24 mouse cellular contexts compared by ENCODE assay signal in the genomic region with DNA sequence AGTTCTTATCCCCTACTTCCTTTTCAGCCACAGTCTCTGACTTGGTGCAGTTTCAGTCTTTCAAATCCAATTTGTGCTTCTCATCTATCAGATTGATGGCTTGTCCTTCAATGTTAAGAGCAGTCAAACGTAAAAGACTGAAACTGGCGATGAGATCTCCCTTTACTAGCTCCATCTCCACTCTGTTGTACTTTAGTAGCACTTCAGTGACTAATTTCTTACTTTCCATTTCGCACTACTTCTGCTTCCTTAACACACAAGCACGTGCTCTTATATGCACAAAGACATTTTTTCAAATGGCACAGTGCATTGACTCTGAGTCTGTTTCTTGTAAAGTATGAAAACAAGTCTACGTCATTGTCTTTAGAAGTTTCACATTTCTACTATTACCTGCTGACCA.
DNase-seq lines count a peak whose midpoint lies in the region; ATAC-seq and TF ChIP-seq lines count a peak whose summit lies in the region.
"Had no signal": no experiment of that assay in that cellular context is flagged by ENCODE, and none has a peak within 500 bp of the region (broad histone marks: within the 10 kb centered on the region; RNA-seq: fewer than 3 reads in every experiment).

No protein-coding gene starts in this region.

- ATAC-seq in hindbrain, postnatal 0 days = no peak
- no peak for ATAC-seq in hindbrain, embryonic 14.5 days (ENCODE audit: low FRiP score)
- ATAC-seq: activated CD4-positive, CD25-positive, alpha-beta regulatory T cell, adult 4 months; forebrain, embryonic 14.5 days; forebrain, embryonic 16.5 days; Patski had no signal

- H3K4me3 ChIP-seq in hindbrain, postnatal 0 days (ENCODE audit: low read length) = no peak overlapping the region
- H3K4me3 ChIP-seq in hindbrain, embryonic 14.5 days (replicated peaks; ENCODE audit: low read length) = no peak overlapping the region
- no peak overlapping the region for H3K4me3 ChIP-seq in bone marrow macrophage, adult 2 months (ENCODE audit: insufficient read depth, low read length)
- H3K4me3 ChIP-seq: embryonic facial prominence, embryonic 13.5 days; embryonic facial prominence, embryonic 15.5 days; erythroblast, embryonic 14.5 days; forebrain, embryonic 10.5 days; forebrain, embryonic 12.5 days had no signal

- H3K4me1 ChIP-seq in hindbrain, postnatal 0 days (ENCODE audit: insufficient read depth, low read length) = no peaks in the 10 kb centered on the region
- no peaks in the 10 kb centered on the region for H3K4me1 ChIP-seq in hindbrain, embryonic 14.5 days (replicated peaks; ENCODE audit: control insufficient read depth, insufficient read depth, low read length)
- peaks cover 6% of the 10 kb centered on the region; the same call in 1 of the 2 replicates for H3K4me1 ChIP-seq in bone marrow macrophage, adult 2 months (ENCODE audit: control insufficient read depth, insufficient read depth, low read length)
- H3K4me1 ChIP-seq: embryonic facial prominence, embryonic 13.5 days; embryonic facial prominence, embryonic 15.5 days; forebrain, embryonic 10.5 days; forebrain, embryonic 12.5 days had no signal

- H3K4me2 ChIP-seq in hindbrain, postnatal 0 days (ENCODE audit: low read depth, low read length) = no peak overlapping the region
- no peak overlapping the region for H3K4me2 ChIP-seq in hindbrain, embryonic 14.5 days (replicated peaks)
- H3K4me2 ChIP-seq: embryonic facial prominence, embryonic 13.5 days; embryonic facial prominence, embryonic 15.5 days; forebrain, embryonic 12.5 days had no signal

- no peak for TF ChIP-seq CTCF in hindbrain, postnatal 0 days (IDR thresholded peaks at IDR 0.05; ENCODE audit: low read depth)
- TF ChIP-seq CTCF in bone marrow macrophage, adult 2 months (IDR thresholded peaks at IDR 0.05; ENCODE audit: low read depth, low read length) = no peak

- H3K9me3 ChIP-seq in hindbrain, postnatal 0 days (ENCODE audit: low read length) = no peaks in the 10 kb centered on the region
- H3K9me3 ChIP-seq in hindbrain, embryonic 14.5 days (ENCODE audit: control insufficient read depth, low read length) = no peaks in the 10 kb centered on the region
- H3K9me3 ChIP-seq: embryonic facial prominence, embryonic 13.5 days; embryonic facial prominence, embryonic 15.5 days; forebrain, embryonic 10.5 days; forebrain, embryonic 12.5 days; G1E had no signal

- H3K9ac ChIP-seq in hindbrain, postnatal 0 days (replicated peaks; ENCODE audit: low read length) = no peak overlapping the region
- H3K9ac ChIP-seq in hindbrain, embryonic 14.5 days = no peak overlapping the region
- H3K9ac ChIP-seq: embryonic facial prominence, embryonic 13.5 days; embryonic facial prominence, embryonic 15.5 days; forebrain, embryonic 12.5 days had no signal

- H3K27ac ChIP-seq in hindbrain, postnatal 0 days = no peak overlapping the region
- H3K27ac ChIP-seq in hindbrain, embryonic 14.5 days = no peak overlapping the region
- H3K27ac ChIP-seq in bone marrow macrophage, adult 2 months (ENCODE audit: insufficient read depth, low read depth, low read length) = peak overlapping the region; percentile 43
- H3K27ac ChIP-seq: embryonic facial prominence, embryonic 13.5 days; embryonic facial prominence, embryonic 15.5 days; forebrain, embryonic 10.5 days; forebrain, embryonic 12.5 days had no signal

- WGBS in hindbrain, postnatal 0 days = 82% methylated on average over 5 of the region's 5 CpGs
- 88% methylated on average over 5 of the region's 5 CpGs for WGBS in hindbrain, embryonic 14.5 days

- no peak for TF ChIP-seq POLR2A in bone marrow macrophage, adult 2 months (IDR thresholded peaks at IDR 0.05; ENCODE audit: borderline replicate concordance, low read depth, low read length)

- peak; percentile 4 for DNase-seq in hindbrain, postnatal 0 days (ENCODE audit: low spot score)
- DNase-seq in hindbrain, embryonic 14.5 days (ENCODE audit: low spot score) = no peak
- peak; percentile 65 for DNase-seq in A20 (ENCODE audit: low read depth, low spot score)
- no peak for DNase-seq in adrenal gland, postnatal 36 days
- DNase-seq: adrenal gland, postnatal 10 days; adrenal gland, postnatal 25 days; cerebellum, adult 11 months; cerebellum, adult 18-20 months; cerebellum, adult 8-10 months; cerebellum, adult 9-11 months; cerebellum, postnatal 14 days; cerebellum, postnatal 36 days; embryo, embryonic 11 days had no signal

- no peaks in the 10 kb centered on the region for H3K27me3 ChIP-seq in hindbrain, postnatal 0 days (ENCODE audit: insufficient read depth, low read length)
- no peaks in the 10 kb centered on the region for H3K27me3 ChIP-seq in hindbrain, embryonic 14.5 days (ENCODE audit: control insufficient read depth, insufficient read depth, low read length)
- H3K27me3 ChIP-seq: embryonic facial prominence, embryonic 13.5 days; embryonic facial prominence, embryonic 15.5 days; forebrain, embryonic 12.5 days had no signal

- H3K36me3 ChIP-seq in hindbrain, postnatal 0 days (ENCODE audit: insufficient read depth, low read length) = no peaks in the 10 kb centered on the region
- H3K36me3 ChIP-seq in hindbrain, embryonic 14.5 days (replicated peaks; ENCODE audit: control insufficient read depth, insufficient read depth) = no peaks in the 10 kb centered on the region
- H3K36me3 ChIP-seq: embryonic facial prominence, embryonic 13.5 days; embryonic facial prominence, embryonic 15.5 days; forebrain, embryonic 10.5 days; forebrain, embryonic 12.5 days; G1E had no signal

Comparison
In these comparisons a context has a peak if more than half of its experiments do, and no peak if none do; other contexts are left out.
1. DNase-seq: peak in hindbrain, postnatal 0 days (single experiment) and A20 (single experiment); none in hindbrain, embryonic 14.5 days (single experiment) and adrenal gland, postnatal 36 days (0 of 2).